Mouse (Mus musculus) stomach, postnatal 0 days (tissue): ENCODE measurements around the gene Pknox2. TPM values are rescaled to one million over a fixed set of nuclear protein-coding genes. Genes with fewer than 3 reads are reported as not detected.

Source experiments
- ATAC-seq: fragments of 200-750 bp; cut with Nextera tagmentation; 2 replicates; pipeline ENCODE4 v1.8.0; 2017; ENCODE audit not compliant: low FRiP score, low TSS enrichment
- DNase-seq: peaks from one replicate; pipeline ENCODE4 v3.0.0-alpha.2; 2016; ENCODE audit warnings: low spot score
- H3K27ac ChIP-seq: fragments of 300-500 bp; sonication (generic); replicated peaks from 2 replicates; pipeline ENCODE4 v1.5.1; 2014; ENCODE audit warnings: mild to moderate bottlenecking, control low read depth
- H3K27me3 ChIP-seq: fragments of 300-500 bp; sonication (generic); 2 replicates; pipeline ENCODE4 v1.6.1; 2014; ENCODE audit warnings: low read length; ENCODE audit not compliant: control insufficient read depth, insufficient read depth
- H3K36me3 ChIP-seq: fragments of 300-500 bp; sonication (generic); 2 replicates; pipeline ENCODE4 v1.6.1; 2014; ENCODE audit warnings: low read length, mixed read lengths; ENCODE audit not compliant: control insufficient read depth, insufficient read depth
- H3K4me1 ChIP-seq: fragments of 300-500 bp; sonication (generic); replicated peaks from 2 replicates; pipeline ENCODE4 v1.6.1; 2014; ENCODE audit warnings: antibody characterized with exemption; ENCODE audit not compliant: control insufficient read depth, insufficient read depth
- H3K4me2 ChIP-seq: fragments of 300-500 bp; sonication (generic); replicated peaks from 2 replicates; pipeline ENCODE4 v1.6.1; 2014; ENCODE audit warnings: low read depth, mild to moderate bottlenecking, control low read depth, moderate library complexity
- H3K4me3 ChIP-seq: fragments of 300-500 bp; sonication (generic); 2 replicates; pipeline ENCODE4 v1.5.1; 2014; ENCODE audit warnings: low read depth, low read length, control low read depth
- H3K9ac ChIP-seq: fragments of 300-500 bp; sonication (generic); 2 replicates; pipeline ENCODE4 v1.6.1; 2014; ENCODE audit warnings: mild to moderate bottlenecking, low read length, control low read depth, mixed read lengths
- H3K9me3 ChIP-seq: fragments of 300-500 bp; sonication (generic); 2 replicates; pipeline ENCODE4 v1.6.1; 2016; ENCODE audit warnings: low read length; ENCODE audit not compliant: control insufficient read depth
- CTCF ChIP-seq: IDR thresholded peaks from 2 replicates; pipeline ENCODE4 v1.5.1; 2016; ENCODE audit warnings: antibody characterized with exemption, low read depth, mild to moderate bottlenecking, moderate library complexity
- EP300 ChIP-seq: optimal IDR thresholded peaks from 2 replicates; pipeline ENCODE3; 2016; ENCODE audit warnings: antibody characterized with exemption
- WGBS: fragments of 180-500 bp; shearing (Covaris S2); extraction: QIAGEN DNeasy Blood & Tissue Kit; methylation state at CpG from one replicate; pipeline ENCODE4 v1.1.7; 2014; 5-methylcytosine and 5-hydroxymethylcytosine counted together
- polyA plus RNA-seq: library from polyadenylated mRNA; unstranded; fragments of >200 nt; fragmentation: Nextera tagmentation; extraction: Ambion mirVana; gene quantifications from 2 replicates; pipeline ENCODE4 v1.2.1, GENCODE M21; 2015

Gene Pknox2
- polyA plus RNA-seq, 1 experiment from 2014 or later = 2.4 TPM

DNA sequence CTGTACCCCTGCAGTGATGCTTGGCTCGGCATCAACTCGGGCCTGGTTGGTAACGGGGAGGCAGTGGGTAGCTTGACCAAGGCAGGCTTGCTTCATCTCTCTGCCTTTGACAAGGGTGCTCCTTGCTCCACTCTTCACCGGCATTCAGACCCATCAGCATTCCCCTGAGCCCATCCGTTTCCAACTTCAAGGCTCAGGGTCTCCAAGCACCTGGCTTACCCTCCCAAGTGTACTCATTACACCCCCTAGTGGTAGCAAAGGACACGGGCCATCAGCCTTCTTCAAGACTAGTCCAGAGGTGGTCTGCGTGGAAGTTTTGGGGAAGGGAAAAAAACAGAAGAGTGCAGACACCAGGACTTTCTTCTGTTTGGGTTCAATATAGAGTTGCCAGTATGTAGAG is 178.5 kb downstream of the Pknox2 start:
- H3K4me1 ChIP-seq = no peaks in the 10 kb centered on the region
- TF ChIP-seq EP300 = no peak
- TF ChIP-seq CTCF = peak; percentile 89
- no peak overlapping the region for H3K4me3 ChIP-seq
- WGBS = 49% methylated on average over 7 of the region's 7 CpGs
- no peak overlapping the region for H3K27ac ChIP-seq
- no peaks in the 10 kb centered on the region for H3K9me3 ChIP-seq
- H3K27me3 ChIP-seq = no peaks in the 10 kb centered on the region
- DNase-seq (peak; percentile 37), ATAC-seq (no peak)
- no peak overlapping the region for H3K4me2 ChIP-seq
- no peak overlapping the region for H3K9ac ChIP-seq
- no peaks in the 10 kb centered on the region for H3K36me3 ChIP-seq

DNA sequence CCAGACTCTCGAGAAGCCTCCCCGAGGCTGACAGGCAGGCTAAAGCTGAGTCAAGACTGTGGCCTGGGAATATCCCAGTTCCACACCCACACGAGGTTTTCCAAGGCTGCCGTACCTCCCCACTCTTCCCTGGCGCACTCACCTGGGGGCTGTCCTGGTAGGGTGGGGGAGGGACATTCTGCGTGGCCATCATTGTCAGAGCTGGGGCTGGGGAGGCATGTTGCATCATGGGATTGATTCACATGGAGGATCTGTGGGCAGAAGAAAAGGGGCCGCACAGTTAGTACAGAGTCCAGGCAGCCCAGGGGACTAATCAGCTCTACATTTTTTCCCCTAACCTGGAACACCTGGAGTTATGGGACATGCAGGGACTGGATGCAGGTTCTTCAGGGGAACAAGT is 179.0 kb downstream of the Pknox2 start:
- ATAC-seq = no peak
- no peak for DNase-seq
- no peaks in the 10 kb centered on the region for H3K4me1 ChIP-seq
- WGBS = 86% methylated on average over 7 of the region's 7 CpGs
- H3K36me3 ChIP-seq = no peaks in the 10 kb centered on the region
- no peaks in the 10 kb centered on the region for H3K27me3 ChIP-seq
- no peak overlapping the region for H3K27ac ChIP-seq
- no peaks in the 10 kb centered on the region for H3K9me3 ChIP-seq
- H3K9ac ChIP-seq = no peak overlapping the region
- H3K4me2 ChIP-seq = no peak overlapping the region
- no peak overlapping the region for H3K4me3 ChIP-seq
- TF ChIP-seq EP300 = no peak
- no peak for TF ChIP-seq CTCF

DNA sequence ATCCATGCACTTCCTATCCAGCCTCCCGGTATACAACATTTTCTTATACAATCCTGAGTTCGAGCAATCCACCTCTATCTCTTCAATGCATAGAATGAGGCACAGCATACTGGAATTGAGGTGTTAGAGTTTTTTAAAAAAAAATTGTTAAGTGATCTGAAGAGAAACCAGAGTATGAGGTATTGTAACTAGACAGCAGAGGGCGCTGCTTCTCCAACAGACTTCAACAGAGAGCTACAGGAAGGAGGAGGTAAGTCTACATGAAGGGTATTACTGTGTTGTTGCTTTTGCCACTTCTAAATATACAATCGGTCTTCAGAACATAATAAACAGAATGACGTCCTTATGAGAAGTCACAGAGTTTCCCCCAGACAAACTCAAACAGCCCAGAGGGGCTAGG is 181.5 kb downstream of the Pknox2 start:
- H3K9me3 ChIP-seq = no peaks in the 10 kb centered on the region
- H3K27me3 ChIP-seq = no peaks in the 10 kb centered on the region
- ATAC-seq = no peak
- H3K9ac ChIP-seq = no peak overlapping the region
- 68% methylated on average over 5 of the region's 5 CpGs for WGBS
- no peaks in the 10 kb centered on the region for H3K36me3 ChIP-seq
- H3K4me2 ChIP-seq = no peak overlapping the region
- no peak overlapping the region for H3K27ac ChIP-seq
- H3K4me1 ChIP-seq = no peaks in the 10 kb centered on the region
- DNase-seq = peak; percentile 34
- H3K4me3 ChIP-seq = no peak overlapping the region
- TF ChIP-seq EP300 = no peak
- TF ChIP-seq CTCF = peak; percentile 74

DNA sequence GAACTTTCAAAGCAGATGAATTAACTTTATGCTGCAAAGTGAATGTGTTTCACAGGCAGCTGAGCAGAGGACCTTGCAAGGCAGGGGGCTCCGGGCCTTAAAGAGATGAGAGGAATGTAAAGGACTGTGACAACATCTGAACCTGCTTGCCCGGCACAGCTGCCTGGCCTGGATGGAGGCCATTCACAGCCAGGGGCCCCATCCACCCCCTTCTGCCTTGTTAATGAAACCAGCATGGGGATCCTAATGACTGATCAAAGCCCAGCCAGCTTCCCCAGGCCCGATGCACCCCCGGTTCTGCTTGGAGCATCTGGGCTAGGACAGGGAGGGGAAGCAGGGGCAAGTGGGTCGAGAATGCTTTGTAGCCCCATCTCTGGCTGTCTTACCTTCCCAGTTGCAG is 183.0 kb downstream of the Pknox2 start:
- Histone ChIP-seq H3K27ac (no peak overlapping the region), H3K4me1 (no peaks in the 10 kb centered on the region), H3K36me3 (no peaks in the 10 kb centered on the region), H3K4me2 (no peak overlapping the region), H3K4me3 (no peak overlapping the region), H3K9ac (no peak overlapping the region), H3K27me3 (no peaks in the 10 kb centered on the region), H3K9me3 (no peaks in the 10 kb centered on the region)
- 35% methylated on average over 5 of the region's 5 CpGs for WGBS
- no peak for TF ChIP-seq CTCF
- no peak for DNase-seq
- ATAC-seq = no peak

DNA sequence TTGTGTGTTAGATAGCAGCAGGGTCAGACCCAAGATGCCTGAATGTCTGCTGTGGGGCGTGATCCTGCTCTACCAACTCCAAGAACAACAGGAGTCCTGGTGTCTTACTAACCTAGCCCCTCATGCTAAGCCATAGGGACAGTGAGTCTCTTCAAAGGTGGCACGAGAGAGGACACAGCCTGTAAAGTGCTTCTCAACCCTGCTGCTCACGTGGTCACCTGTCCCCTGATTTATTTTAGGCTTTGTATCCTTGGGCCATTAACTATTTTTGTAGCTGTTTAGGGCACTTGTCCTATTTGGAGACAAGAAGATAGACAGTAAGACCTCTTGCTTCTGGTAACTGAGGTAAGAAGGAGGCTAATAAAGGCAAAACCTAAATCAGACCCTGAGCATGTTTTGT is 183.7 kb downstream of the Pknox2 start:
- no peak overlapping the region for H3K4me2 ChIP-seq
- no peak overlapping the region for H3K9ac ChIP-seq
- no peaks in the 10 kb centered on the region for H3K9me3 ChIP-seq
- 73% methylated on average over 3 of the region's 3 CpGs for WGBS
- H3K27ac ChIP-seq = no peak overlapping the region
- TF ChIP-seq CTCF (no peak), EP300 (no peak)
- H3K27me3 ChIP-seq = no peaks in the 10 kb centered on the region
- ATAC-seq = no peak
- no peak overlapping the region for H3K4me3 ChIP-seq
- no peaks in the 10 kb centered on the region for H3K36me3 ChIP-seq
- DNase-seq = no peak
- H3K4me1 ChIP-seq = no peaks in the 10 kb centered on the region

DNA sequence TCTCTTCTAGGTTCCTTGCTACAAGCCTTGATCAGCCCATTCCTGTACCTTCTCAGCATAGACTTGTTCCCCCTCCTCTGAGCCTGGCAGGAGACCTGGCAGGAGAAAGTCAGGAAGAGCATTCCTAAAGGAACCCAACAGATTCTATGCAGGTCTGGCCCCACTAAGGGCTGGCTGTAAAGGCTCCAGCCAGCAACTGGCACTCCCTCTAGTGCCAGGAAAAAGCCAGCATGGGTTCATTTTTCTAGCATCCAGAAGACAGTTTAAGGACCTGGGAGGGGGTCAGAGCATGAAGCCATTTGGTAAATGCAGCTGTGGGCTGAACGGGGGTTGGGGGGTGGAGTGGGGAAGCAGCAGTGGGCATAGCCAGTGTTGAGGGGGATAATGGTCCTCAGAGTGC is 185.3 kb downstream of the Pknox2 start:
- TF ChIP-seq EP300 (no peak), CTCF (peak; percentile 42)
- no peak overlapping the region for H3K4me3 ChIP-seq
- WGBS = 50% methylated on average over 1 of the region's 1 CpGs
- H3K9ac ChIP-seq = no peak overlapping the region
- H3K36me3 ChIP-seq = no peaks in the 10 kb centered on the region
- no peaks in the 10 kb centered on the region for H3K9me3 ChIP-seq
- no peak for DNase-seq
- H3K27me3 ChIP-seq = no peaks in the 10 kb centered on the region
- no peak for ATAC-seq
- H3K27ac ChIP-seq = no peak overlapping the region
- no peaks in the 10 kb centered on the region for H3K4me1 ChIP-seq
- no peak overlapping the region for H3K4me2 ChIP-seq
